Mouse (Mus musculus) erythroblast, embryonic 14.5 days (primary cell): ENCODE data around the gene Smarce1. TPM values are rescaled to one million over a fixed set of nuclear protein-coding genes. Genes with fewer than 3 reads are reported as not detected.

Experiments used
- H3K27me3 ChIP-seq: 2 replicates; pipeline ENCODE4 v1.6.1; 2012; ENCODE audit warnings: inconsistent platforms; ENCODE audit not compliant: control insufficient read depth
- H3K36me3 ChIP-seq: 2 replicates; pipeline ENCODE4 v1.6.1; 2012; ENCODE audit warnings: mild to moderate bottlenecking, inconsistent platforms; ENCODE audit not compliant: control insufficient read depth
- H3K4me1 ChIP-seq: 2 replicates; pipeline ENCODE4 v1.6.1; 2012; ENCODE audit warnings: inconsistent platforms; ENCODE audit not compliant: control insufficient read depth
- H3K4me3 ChIP-seq: replicated peaks from 2 replicates; pipeline ENCODE3; 2012; ENCODE audit warnings: moderate library complexity, mild to moderate bottlenecking, inconsistent platforms
- H3K9me3 ChIP-seq: 2 replicates; pipeline ENCODE4 v1.6.1; 2012; ENCODE audit warnings: low read length, inconsistent platforms, mixed read lengths; ENCODE audit not compliant: control insufficient read depth
- GATA1 ChIP-seq: IDR thresholded peaks from 2 replicates; pipeline ENCODE4 v1.6.1; 2012; ENCODE audit warnings: low read length, inconsistent platforms, mixed read lengths
- TAL1 ChIP-seq: IDR thresholded peaks from 3 replicates; pipeline ENCODE4 v1.6.1; 2012; ENCODE audit warnings: low read length, inconsistent platforms, mixed read lengths
- polyA plus RNA-seq: library from polyadenylated mRNA; stranded (reverse); fragments of >175 nt; gene quantifications from 2 replicates; pipeline ENCODE4 v1.2.3, GENCODE M21; 2012

Smarce1 gene
- polyA plus RNA-seq = 58.6 and 64.5 TPM in 2 replicates

GRCm38 (mm10) chr11:99230261-99231048 lies at the start of gene Smarce1:
Gene Smarce1, minus strand, starts transcription at chr11:99231017.
- Histone ChIP-seq H3K9me3 (no peaks in the 10 kb centered on the region), H3K4me3 (peak within 1 kb of the TSS; percentile 89), H3K36me3 (peaks cover 29% of the 10 kb centered on the region), H3K4me1 (peaks cover 46% of the 10 kb centered on the region), H3K27me3 (peaks cover 6% of the 10 kb centered on the region)
- TF ChIP-seq GATA1 (no peak), TAL1 (no peak)

- Histone ChIP-seq H3K4me3 (no peak overlapping the region), H3K4me1 (no peaks in the 10 kb centered on the region), H3K36me3 (no peaks in the 10 kb centered on the region), H3K9me3 (no peaks in the 10 kb centered on the region), H3K27me3 (no peaks in the 10 kb centered on the region)
- TF ChIP-seq TAL1 = no peak
- TF ChIP-seq GATA1 = no peak
Observed at GRCm38 (mm10) chr11:99279986-99280385, 49.2 kb upstream of the Smarce1 start.

- Histone ChIP-seq H3K4me3 (no peak overlapping the region), H3K4me1 (no peaks in the 10 kb centered on the region), H3K36me3 (no peaks in the 10 kb centered on the region), H3K9me3 (no peaks in the 10 kb centered on the region), H3K27me3 (no peaks in the 10 kb centered on the region)
- TF ChIP-seq TAL1 = no peak
- TF ChIP-seq GATA1 = no peak
Observed at GRCm38 (mm10) chr11:99276786-99277185, 46.0 kb upstream of the Smarce1 start.

- H3K4me3 ChIP-seq = no peak overlapping the region
- H3K4me1 ChIP-seq = no peaks in the 10 kb centered on the region
- no peaks in the 10 kb centered on the region for H3K36me3 ChIP-seq
- TF ChIP-seq TAL1 (no peak), GATA1 (no peak)
- no peaks in the 10 kb centered on the region for H3K27me3 ChIP-seq
- H3K9me3 ChIP-seq = no peaks in the 10 kb centered on the region
Observed at GRCm38 (mm10) chr11:99275624-99276023, 44.8 kb upstream of the Smarce1 start.

- Histone ChIP-seq H3K9me3 (no peaks in the 10 kb centered on the region), H3K4me3 (no peak overlapping the region), H3K36me3 (no peaks in the 10 kb centered on the region), H3K4me1 (no peaks in the 10 kb centered on the region), H3K27me3 (no peaks in the 10 kb centered on the region)
- no peak for TF ChIP-seq TAL1
- no peak for TF ChIP-seq GATA1
Observed at GRCm38 (mm10) chr11:99272721-99273120, 41.9 kb upstream of the Smarce1 start.

GRCm38 (mm10) chr11:99269192-99269591 lies 38.4 kb upstream of the Smarce1 start:
- H3K4me3 ChIP-seq = no peak overlapping the region
- TF ChIP-seq TAL1 (no peak), GATA1 (no peak)
- no peaks in the 10 kb centered on the region for H3K9me3 ChIP-seq
- H3K27me3 ChIP-seq = no peaks in the 10 kb centered on the region
- H3K4me1 ChIP-seq = no peaks in the 10 kb centered on the region
- no peaks in the 10 kb centered on the region for H3K36me3 ChIP-seq

GRCm38 (mm10) chr11:99265796-99266195 lies 35.0 kb upstream of the Smarce1 start:
- H3K4me1 ChIP-seq = no peaks in the 10 kb centered on the region
- no peak overlapping the region for H3K4me3 ChIP-seq
- no peaks in the 10 kb centered on the region for H3K36me3 ChIP-seq
- TF ChIP-seq TAL1 (no peak), GATA1 (no peak)
- no peaks in the 10 kb centered on the region for H3K9me3 ChIP-seq
- no peaks in the 10 kb centered on the region for H3K27me3 ChIP-seq

GRCm38 (mm10) chr11:99265220-99265619 lies 34.4 kb upstream of the Smarce1 start:
- Histone ChIP-seq H3K27me3 (no peaks in the 10 kb centered on the region), H3K36me3 (no peaks in the 10 kb centered on the region), H3K9me3 (no peaks in the 10 kb centered on the region), H3K4me1 (no peaks in the 10 kb centered on the region), H3K4me3 (no peak overlapping the region)
- TF ChIP-seq TAL1 = no peak
- TF ChIP-seq GATA1 = no peak

- Histone ChIP-seq H3K36me3 (no peaks in the 10 kb centered on the region), H3K4me3 (no peak overlapping the region), H3K9me3 (no peaks in the 10 kb centered on the region), H3K27me3 (no peaks in the 10 kb centered on the region), H3K4me1 (no peaks in the 10 kb centered on the region)
- TF ChIP-seq TAL1 = no peak
- TF ChIP-seq GATA1 = no peak
Observed at GRCm38 (mm10) chr11:99256213-99256612, 25.4 kb upstream of the Smarce1 start.
